Mouse (Mus musculus): ENCODE results near the gene Scn10a. TPM values are rescaled to one million over a fixed set of nuclear protein-coding genes. Genes with fewer than 3 reads are reported as not detected.

The Scn10a gene
- polyA plus RNA-seq, 1 experiment from 2014 or later = not detected

- no peak for TF ChIP-seq CTCF (IDR thresholded peaks at IDR 0.05; ENCODE audit: low read depth)
- peak; percentile 77 for DNase-seq (ENCODE audit: low spot score)
- WGBS = 5% methylated on average over 15 of the region's 15 CpGs
- H3K36me3 ChIP-seq (ENCODE audit: insufficient read depth, low read length) = no peaks in the 10 kb centered on the region
- no peak overlapping the region for H3K9ac ChIP-seq (ENCODE audit: low read depth, low read length)
- no peak overlapping the region for H3K27ac ChIP-seq
- H3K27me3 ChIP-seq (ENCODE audit: insufficient read depth, low read length) = peaks cover 34% of the 10 kb centered on the region
- H3K4me1 ChIP-seq (replicated peaks; ENCODE audit: insufficient read depth, low read length) = 0 out of 2 replicates have a peak, but pooled peaks cover 8% of the 10 kb centered on the region
- peak; percentile 52 for ATAC-seq (replicated peaks; ENCODE audit: low FRiP score, low read depth)
- peak overlapping the region; percentile 18; the same call in 1 of the 2 replicates for H3K4me2 ChIP-seq (ENCODE audit: low read length)
- H3K4me3 ChIP-seq (replicated peaks; ENCODE audit: low read depth, low read length) = no peak overlapping the region
- no peaks in the 10 kb centered on the region for H3K9me3 ChIP-seq (replicated peaks; ENCODE audit: low read length)
Observed at GRCm38 (mm10) chr9:119631899-119632533, 87.1 kb downstream of the Scn10a start.

GRCm38 (mm10) chr9:119631393-119631898, 87.7 kb downstream of the Scn10a start:
- no peaks in the 10 kb centered on the region for H3K36me3 ChIP-seq (ENCODE audit: insufficient read depth, low read length)
- no peak overlapping the region for H3K9ac ChIP-seq (ENCODE audit: low read depth, low read length)
- 26% methylated on average over 13 of the region's 13 CpGs for WGBS
- ATAC-seq (replicated peaks; ENCODE audit: low FRiP score, low read depth) = no peak
- H3K4me1 ChIP-seq (replicated peaks; ENCODE audit: insufficient read depth, low read length) = 0 out of 2 replicates have a peak, but pooled peaks cover 8% of the 10 kb centered on the region
- peaks cover 34% of the 10 kb centered on the region for H3K27me3 ChIP-seq (ENCODE audit: insufficient read depth, low read length)
- DNase-seq (ENCODE audit: low spot score) = no peak
- no peak for TF ChIP-seq CTCF (IDR thresholded peaks at IDR 0.05; ENCODE audit: low read depth)
- no peak overlapping the region for H3K27ac ChIP-seq
- H3K4me3 ChIP-seq (replicated peaks; ENCODE audit: low read depth, low read length) = no peak overlapping the region
- H3K4me2 ChIP-seq (ENCODE audit: low read length) = no peak overlapping the region
- H3K9me3 ChIP-seq (replicated peaks; ENCODE audit: low read length) = no peaks in the 10 kb centered on the region

- TF ChIP-seq CTCF (IDR thresholded peaks at IDR 0.05; ENCODE audit: low read depth) = no peak
- no peak overlapping the region for H3K27ac ChIP-seq
- DNase-seq (ENCODE audit: low spot score) = no peak
- no peaks in the 10 kb centered on the region for H3K9me3 ChIP-seq (replicated peaks; ENCODE audit: low read length)
- H3K9ac ChIP-seq (ENCODE audit: low read depth, low read length) = no peak overlapping the region
- no peak for ATAC-seq (replicated peaks; ENCODE audit: low FRiP score, low read depth)
- WGBS = 74% methylated on average over 8 of the region's 8 CpGs
- H3K4me3 ChIP-seq (replicated peaks; ENCODE audit: low read depth, low read length) = no peak overlapping the region
- H3K27me3 ChIP-seq (ENCODE audit: insufficient read depth, low read length) = peaks cover 24% of the 10 kb centered on the region
- 0 out of 2 replicates have a peak, but pooled peaks cover 8% of the 10 kb centered on the region for H3K4me1 ChIP-seq (replicated peaks; ENCODE audit: insufficient read depth, low read length)
- no peak overlapping the region for H3K4me2 ChIP-seq (ENCODE audit: low read length)
- no peaks in the 10 kb centered on the region for H3K36me3 ChIP-seq (ENCODE audit: insufficient read depth, low read length)
Observed at GRCm38 (mm10) chr9:119628690-119629268, 90.3 kb downstream of the Scn10a start.

- H3K27ac ChIP-seq = no peak overlapping the region
- H3K4me3 ChIP-seq (replicated peaks; ENCODE audit: low read depth, low read length) = no peak overlapping the region
- no peaks in the 10 kb centered on the region for H3K9me3 ChIP-seq (replicated peaks; ENCODE audit: low read length)
- 69% methylated on average over 6 of the region's 6 CpGs for WGBS
- H3K27me3 ChIP-seq (ENCODE audit: insufficient read depth, low read length) = peaks cover 20% of the 10 kb centered on the region
- H3K36me3 ChIP-seq (ENCODE audit: insufficient read depth, low read length) = no peaks in the 10 kb centered on the region
- ATAC-seq (replicated peaks; ENCODE audit: low FRiP score, low read depth) (no peak), DNase-seq (ENCODE audit: low spot score) (no peak)
- H3K4me1 ChIP-seq (replicated peaks; ENCODE audit: insufficient read depth, low read length) = 0 out of 2 replicates have a peak, but pooled peaks cover 8% of the 10 kb centered on the region
- no peak overlapping the region for H3K4me2 ChIP-seq (ENCODE audit: low read length)
- no peak overlapping the region for H3K9ac ChIP-seq (ENCODE audit: low read depth, low read length)
- no peak for TF ChIP-seq CTCF (IDR thresholded peaks at IDR 0.05; ENCODE audit: low read depth)
Observed at GRCm38 (mm10) chr9:119627227-119627626, 91.9 kb downstream of the Scn10a start.

- H3K27ac ChIP-seq = no peak overlapping the region
- TF ChIP-seq CTCF (IDR thresholded peaks at IDR 0.05; ENCODE audit: low read depth) = no peak
- 76% methylated on average over 4 of the region's 4 CpGs for WGBS
- H3K9me3 ChIP-seq (replicated peaks; ENCODE audit: low read length) = no peaks in the 10 kb centered on the region
- DNase-seq (ENCODE audit: low spot score) (no peak), ATAC-seq (replicated peaks; ENCODE audit: low FRiP score, low read depth) (no peak)
- H3K4me3 ChIP-seq (replicated peaks; ENCODE audit: low read depth, low read length) = no peak overlapping the region
- H3K4me2 ChIP-seq (ENCODE audit: low read length) = no peak overlapping the region
- no peaks in the 10 kb centered on the region for H3K36me3 ChIP-seq (ENCODE audit: insufficient read depth, low read length)
- peaks cover 3% of the 10 kb centered on the region for H3K27me3 ChIP-seq (ENCODE audit: insufficient read depth, low read length)
- no peaks in the 10 kb centered on the region for H3K4me1 ChIP-seq (replicated peaks; ENCODE audit: insufficient read depth, low read length)
- no peak overlapping the region for H3K9ac ChIP-seq (ENCODE audit: low read depth, low read length)
Observed at GRCm38 (mm10) chr9:119624151-119624550, 95.0 kb downstream of the Scn10a start.

GRCm38 (mm10) chr9:119614798-119615197, 104.3 kb downstream of the Scn10a start:
- Histone ChIP-seq H3K4me1 (replicated peaks; ENCODE audit: insufficient read depth, low read length) (no peaks in the 10 kb centered on the region), H3K27me3 (ENCODE audit: insufficient read depth, low read length) (no peaks in the 10 kb centered on the region; the same call in 1 of the 2 replicates), H3K27ac (no peak overlapping the region), H3K4me3 (replicated peaks; ENCODE audit: low read depth, low read length) (no peak overlapping the region), H3K4me2 (ENCODE audit: low read length) (no peak overlapping the region), H3K36me3 (ENCODE audit: insufficient read depth, low read length) (no peaks in the 10 kb centered on the region), H3K9ac (ENCODE audit: low read depth, low read length) (no peak overlapping the region), H3K9me3 (replicated peaks; ENCODE audit: low read length) (no peaks in the 10 kb centered on the region)
- DNase-seq (ENCODE audit: low spot score) (no peak), ATAC-seq (replicated peaks; ENCODE audit: low FRiP score, low read depth) (no peak)
- TF ChIP-seq CTCF (IDR thresholded peaks at IDR 0.05; ENCODE audit: low read depth) = no peak
- WGBS = 63% methylated on average over 6 of the region's 6 CpGs
